Mouse (Mus musculus): ENCODE measurements at regions not wholly inside any gene's neighbourhood (a gene's known extent, or its start where the extent isn't known, plus 50 kb on each side); places are given as distances from the start of the nearest gene placed in this dataset.

- DNase-seq (ENCODE audit: extremely low spot score), result no peak
Observed at GRCm38 (mm10) chr19:21214253-21214652, 57.8 kb upstream of the Zfand5 start.

DNA sequence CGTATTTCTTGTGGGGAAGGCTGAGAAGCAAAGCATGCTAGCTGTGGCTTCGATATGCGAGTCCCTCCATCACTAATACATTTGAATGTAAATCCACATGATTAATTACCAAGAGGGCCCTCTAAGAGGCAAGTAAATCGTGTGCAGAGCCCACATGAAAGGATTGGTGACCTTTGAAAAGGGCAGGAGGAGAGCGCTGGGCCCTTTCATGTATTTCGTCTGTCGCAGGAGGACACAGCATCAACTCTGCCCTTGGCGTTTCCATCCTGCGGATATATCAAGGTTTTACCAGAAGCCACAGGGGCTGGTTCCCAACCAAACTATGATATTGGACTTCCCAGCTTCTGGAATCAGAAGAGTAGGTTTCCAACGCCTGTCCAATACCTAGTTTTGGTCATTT, 78.6 kb upstream of the Zfand5 start:
- DNase-seq (ENCODE audit: extremely low spot score), result no peak

DNA sequence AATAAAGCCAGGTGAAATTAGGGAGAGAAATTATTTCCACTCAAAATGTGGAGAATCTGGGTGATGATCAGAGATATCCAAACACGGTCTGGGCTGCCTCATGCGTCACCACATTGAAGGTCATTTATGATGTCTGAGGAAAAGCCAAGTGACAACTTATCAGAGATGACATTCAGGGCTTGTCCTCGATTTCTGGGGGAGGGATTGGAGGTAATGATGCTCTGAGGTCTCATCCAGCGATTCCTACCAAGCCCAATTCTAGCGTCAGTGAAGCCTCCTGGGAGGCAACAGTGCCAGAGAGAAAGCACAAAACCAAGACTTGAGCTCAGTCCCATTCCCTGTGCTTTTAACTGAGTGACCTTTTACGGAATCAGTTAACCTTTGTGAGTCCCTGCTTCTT, 79.5 kb upstream of the Zfand5 start:
- DNase-seq (ENCODE audit: extremely low spot score), result no peak

- DNase-seq (ENCODE audit: extremely low spot score), result no peak
Observed at GRCm38 (mm10) chr19:21189216-21189615, 82.9 kb upstream of the Zfand5 start.

DNA sequence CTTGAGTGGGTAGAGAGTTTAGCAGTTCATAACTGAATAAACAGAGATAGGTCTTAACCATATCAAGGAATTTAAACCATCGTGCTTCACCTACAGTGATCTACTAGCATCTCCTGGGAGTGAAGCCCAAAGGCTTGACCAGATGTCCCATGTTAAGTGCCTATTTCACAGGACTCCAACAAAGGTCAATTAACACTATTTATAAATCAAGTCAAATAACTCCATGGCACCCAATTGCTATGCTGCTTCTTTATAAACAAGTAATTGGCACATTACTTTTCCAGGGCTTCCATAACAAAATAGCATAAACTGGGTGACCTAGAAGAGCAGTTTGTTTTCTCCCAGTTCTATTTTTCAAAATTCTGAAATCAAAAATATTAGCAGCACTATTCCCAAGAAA, 85.4 kb upstream of the Zfand5 start:
- no peak for DNase-seq (ENCODE audit: extremely low spot score)

- DNase-seq (ENCODE audit: extremely low spot score), result no peak
Observed at GRCm38 (mm10) chr19:21186016-21186415, 86.1 kb upstream of the Zfand5 start.

DNA sequence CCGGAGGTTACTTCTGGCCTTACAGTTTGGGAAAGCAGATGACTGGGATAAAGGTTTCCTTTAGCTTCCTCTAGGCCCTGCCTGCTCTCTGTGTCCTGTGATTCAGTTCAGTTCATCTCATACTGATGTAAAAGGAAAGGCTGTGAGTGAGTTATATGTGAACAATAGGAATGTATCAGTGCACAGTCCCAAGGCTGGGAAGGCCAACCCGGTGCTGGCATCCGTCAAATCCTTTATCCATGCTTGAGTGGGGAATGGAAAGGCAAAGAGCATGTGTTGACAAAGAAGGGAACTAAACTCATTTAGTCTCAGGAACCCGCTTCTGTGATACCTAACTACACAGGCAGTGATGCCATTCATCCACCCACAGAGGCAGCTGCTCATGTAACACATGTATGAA, 89.0 kb upstream of the Zfand5 start:
- DNase-seq (ENCODE audit: extremely low spot score), result no peak

DNA sequence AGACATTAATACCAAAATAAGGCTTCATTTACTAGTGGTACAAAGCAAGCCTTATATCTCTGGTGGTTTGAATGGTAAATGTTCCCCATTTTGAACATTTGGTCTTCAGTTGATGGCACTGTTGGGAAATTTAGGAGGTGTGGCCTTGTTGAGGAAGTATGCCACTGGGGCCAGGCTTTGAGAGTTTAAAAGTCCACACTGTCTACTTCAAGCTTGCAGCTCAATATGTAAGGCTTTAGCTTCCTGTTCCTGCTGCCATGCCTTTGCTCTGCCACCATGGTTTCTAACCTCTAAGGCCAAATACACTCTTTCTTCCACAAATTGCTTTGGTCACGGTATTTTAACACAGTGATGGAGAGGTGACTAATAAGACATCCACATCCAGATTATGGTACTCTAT, 92.2 kb upstream of the Zfand5 start:
- no peak for DNase-seq (ENCODE audit: extremely low spot score)

DNA sequence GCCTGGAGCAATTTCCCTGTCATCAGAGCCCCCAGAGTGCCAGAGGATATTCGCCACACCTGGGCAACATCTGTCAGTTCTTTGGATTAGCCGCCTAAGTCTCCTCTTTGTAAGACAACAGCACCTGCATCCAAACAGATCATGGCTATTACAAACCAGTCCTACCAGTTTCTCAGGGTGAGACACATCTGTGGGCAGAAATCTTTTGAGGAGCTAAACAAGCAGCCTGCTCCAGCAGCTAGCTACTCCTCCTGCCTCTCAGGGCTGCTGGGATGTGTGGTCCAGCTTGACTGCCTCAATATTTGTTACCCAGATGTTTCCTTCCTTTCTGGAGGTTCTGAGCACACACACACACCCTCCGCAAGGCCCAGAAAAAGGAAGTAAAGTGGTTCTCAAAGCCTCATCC, 96.6 kb upstream of the Zfand5 start:
- no peak for DNase-seq (ENCODE audit: extremely low spot score)

DNA sequence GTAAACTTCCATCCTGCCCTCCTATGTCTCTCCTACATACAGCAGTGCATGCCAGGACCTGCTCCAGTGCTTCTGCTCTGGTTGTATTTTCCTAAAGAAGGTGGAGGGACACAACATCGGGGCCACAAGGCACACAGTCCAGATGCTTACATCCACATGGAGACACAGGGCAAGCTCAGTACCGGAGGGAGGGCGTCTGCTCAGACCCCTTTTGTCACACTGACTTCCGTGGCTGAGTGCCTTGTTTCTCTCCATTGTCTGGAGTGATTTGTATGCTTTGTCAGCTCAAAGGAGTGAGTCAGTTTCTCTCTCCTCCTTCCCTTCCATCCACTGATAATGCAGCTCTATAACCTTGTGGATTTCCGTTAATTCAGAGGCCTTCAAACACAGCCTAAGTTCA, 97.4 kb upstream of the Zfand5 start:
- peak; percentile 22 for DNase-seq (ENCODE audit: extremely low spot score)

- no peak for DNase-seq (ENCODE audit: extremely low spot score)
Observed at GRCm38 (mm10) chr19:21173896-21174483, 98.1 kb upstream of the Zfand5 start.

DNA sequence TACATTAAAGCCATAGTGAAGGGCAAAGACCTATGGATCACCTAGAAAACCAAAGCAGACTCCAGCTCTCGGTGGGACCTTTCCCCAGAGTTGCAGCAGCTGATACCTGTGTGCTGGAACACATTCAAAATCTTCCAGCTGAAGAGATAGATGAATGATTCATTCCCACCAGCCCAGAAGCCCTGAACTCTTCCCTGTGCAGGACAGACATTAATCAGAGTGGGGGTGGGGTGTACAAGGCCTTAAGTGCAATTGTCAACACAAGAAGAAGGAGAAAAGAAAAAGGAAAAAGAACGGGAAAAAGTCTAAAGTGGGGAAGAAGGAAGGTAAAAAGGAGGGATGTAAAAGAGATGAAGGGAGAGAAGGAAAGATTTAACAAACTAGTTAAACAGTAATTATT, 100.9 kb upstream of the Zfand5 start:
- DNase-seq (ENCODE audit: extremely low spot score), result no peak

GRCm38 (mm10) chr19:21170785-21171184, 101.3 kb upstream of the Zfand5 start:
- no peak for DNase-seq (ENCODE audit: extremely low spot score)

DNA sequence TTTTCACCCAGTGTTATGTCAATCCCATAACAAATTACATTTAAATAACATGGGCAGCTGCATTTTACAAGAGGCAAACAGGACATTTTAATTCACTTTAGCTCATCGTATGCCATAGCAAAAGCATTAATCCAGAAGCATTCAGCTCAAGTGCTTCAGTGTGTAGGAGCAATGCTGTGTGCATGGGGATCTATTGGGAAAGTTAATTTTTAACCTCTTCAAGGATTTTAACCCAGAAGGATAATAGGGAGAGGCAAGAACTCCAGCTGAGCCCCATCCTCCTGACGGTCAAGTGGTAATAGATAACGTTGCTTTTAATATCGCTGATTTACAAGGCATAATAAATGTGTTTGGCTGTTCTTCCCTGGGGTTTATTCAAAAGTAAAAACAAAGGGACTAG, 105.1 kb upstream of the Zfand5 start:
- no peak for DNase-seq (ENCODE audit: extremely low spot score)

GRCm38 (mm10) chr19:21166465-21166860, 105.6 kb upstream of the Zfand5 start:
- DNase-seq (ENCODE audit: extremely low spot score), result peak; percentile 36

GRCm38 (mm10) chr19:21165763-21166464, 106.2 kb upstream of the Zfand5 start:
- DNase-seq (ENCODE audit: extremely low spot score), result peak; percentile 49

GRCm38 (mm10) chr19:21163978-21164377, 108.1 kb upstream of the Zfand5 start:
- DNase-seq (ENCODE audit: extremely low spot score), result no peak

DNA sequence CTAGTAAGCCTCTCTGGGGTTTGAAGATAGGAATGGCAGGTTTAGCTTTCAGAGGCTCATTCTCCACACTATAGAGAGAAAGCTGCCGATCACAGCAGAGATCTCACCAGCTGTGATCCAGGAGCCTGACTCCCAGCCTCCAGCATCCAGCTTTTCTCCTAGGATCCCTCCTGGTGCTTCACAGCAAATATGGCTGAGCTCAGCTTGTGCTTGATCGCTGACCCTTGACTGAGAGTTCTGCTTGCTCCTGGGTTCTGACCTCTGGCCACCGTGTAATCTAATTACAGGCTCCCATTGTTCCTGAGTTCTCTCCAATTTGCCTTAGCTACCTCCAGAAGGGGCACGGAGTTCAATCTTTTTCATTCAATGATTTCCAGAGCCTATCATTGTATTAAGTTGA, 111.1 kb upstream of the Zfand5 start:
- peak; percentile 74 for DNase-seq (ENCODE audit: extremely low spot score)

DNA sequence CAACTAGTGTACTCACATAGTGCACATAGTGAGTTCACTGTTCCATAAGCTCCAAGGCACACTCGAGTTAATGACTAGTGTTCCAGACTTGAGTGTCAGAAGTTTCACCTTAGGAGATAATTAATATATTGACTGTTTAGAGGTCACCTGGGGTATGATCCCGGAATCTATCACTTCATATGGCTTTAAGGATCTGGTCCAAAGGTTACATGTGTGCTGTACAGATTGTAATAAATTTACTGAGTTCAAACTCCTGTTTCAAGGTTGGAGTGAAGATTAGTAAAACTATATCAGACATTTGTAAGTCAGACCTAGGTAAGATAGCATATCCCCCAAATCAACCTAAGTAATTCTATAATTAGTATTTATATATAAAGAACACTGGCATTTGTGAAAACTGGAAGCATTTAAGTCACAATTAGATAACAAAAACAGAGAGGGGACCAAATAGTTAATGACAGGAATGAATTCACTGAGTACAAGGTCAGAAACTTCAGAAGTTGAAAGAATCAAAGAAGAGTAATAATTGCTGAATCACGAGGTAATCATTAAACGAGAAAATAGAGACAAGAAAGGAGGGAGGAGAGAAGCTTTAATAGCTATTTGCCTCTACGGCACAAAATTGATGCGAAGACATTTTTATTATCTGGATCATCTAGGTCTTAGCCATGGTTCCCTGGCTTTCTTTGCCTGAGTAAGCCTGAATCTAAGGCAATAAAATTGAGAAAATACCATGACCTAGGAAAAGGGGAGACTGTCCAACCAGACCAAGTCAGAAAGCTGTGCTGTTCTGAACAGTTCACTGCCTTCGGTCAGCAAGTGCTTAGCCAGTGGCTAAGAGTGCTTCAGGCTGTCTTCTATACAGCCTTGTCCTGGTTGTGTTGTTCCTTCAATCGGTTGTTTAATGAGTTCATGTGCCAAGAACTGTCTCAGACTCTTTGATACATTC, 112.6 kb upstream of the Zfand5 start:
- DNase-seq (ENCODE audit: extremely low spot score), result no peak

- DNase-seq (ENCODE audit: extremely low spot score), result no peak
Observed at GRCm38 (mm10) chr19:21154162-21154561, 117.9 kb upstream of the Zfand5 start.

- DNase-seq (ENCODE audit: extremely low spot score), result no peak
Observed at GRCm38 (mm10) chr19:21152027-21152426, 120.1 kb upstream of the Zfand5 start.

DNA sequence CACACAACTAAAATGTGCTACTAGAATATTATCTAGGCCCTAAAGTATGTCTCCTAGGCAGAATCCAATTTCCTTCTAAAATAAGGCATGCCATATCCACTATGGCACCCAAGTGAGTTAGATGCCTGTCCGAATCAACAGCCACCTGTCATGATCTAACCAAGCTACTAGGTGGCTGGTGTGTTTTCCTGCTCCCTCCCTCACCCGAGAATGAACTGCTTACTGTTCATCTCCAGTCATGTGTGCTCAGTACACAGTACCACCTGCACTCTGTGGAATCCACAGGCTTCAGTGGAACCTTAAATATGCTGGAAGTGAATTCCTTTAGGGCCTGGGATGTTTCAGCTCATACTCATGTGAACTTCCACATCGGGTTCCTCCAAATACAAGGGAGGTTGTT, 121.2 kb upstream of the Zfand5 start:
- DNase-seq (ENCODE audit: extremely low spot score), result no peak

DNA sequence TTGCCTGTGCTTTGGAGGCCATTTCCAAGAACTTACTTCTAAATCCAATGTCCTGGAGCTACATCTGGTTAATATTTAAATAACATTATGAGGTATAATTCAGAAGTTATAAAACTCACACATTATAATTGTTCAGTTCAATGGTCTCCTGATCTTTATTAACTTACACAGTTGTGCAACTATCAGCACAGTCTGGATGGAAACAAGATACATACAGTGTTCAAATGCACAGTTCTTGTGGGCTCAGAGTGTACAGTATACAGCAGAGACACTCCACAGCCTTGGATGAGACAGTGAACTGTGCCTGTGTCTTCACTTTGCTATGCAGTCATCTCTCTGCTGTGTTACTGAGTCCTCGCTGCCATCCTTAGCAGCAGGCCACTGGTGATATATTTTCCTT, 121.8 kb upstream of the Zfand5 start:
- no peak for DNase-seq (ENCODE audit: extremely low spot score)
